11 mouse cellular contexts compared by ENCODE assay signal in genomic region chr14:23746976-23747375, GRCm38 (mm10).
"Had no signal": no experiment of that assay in that cellular context is flagged by ENCODE, and none has a peak within 500 bp of the region (broad histone marks: within the 10 kb centered on the region; RNA-seq: fewer than 3 reads in every experiment).

No protein-coding gene starts in this region.

- H3K4me1 ChIP-seq: liver, embryonic 13.5 days had no signal

- H3K27ac ChIP-seq: liver, embryonic 13.5 days had no signal

- H3K27me3 ChIP-seq: liver, embryonic 13.5 days had no signal

- DNase-seq: liver, embryonic 13.5 days; lung, adult 2 months; lung, postnatal 14 days; lung, postnatal 4 days; midbrain, embryonic 14.5 days; thymus, adult 18-20 months; thymus, postnatal 14 days; thymus, postnatal 4 days had no signal

- ATAC-seq: inflammation-experienced regulatory T-cells, adult 6 months; intestine, embryonic 16.5 days had no signal

- H3K9me3 ChIP-seq: liver, embryonic 13.5 days had no signal

- H3K4me2 ChIP-seq: liver, embryonic 13.5 days; midbrain, embryonic 11.5 days had no signal

- H3K9ac ChIP-seq: liver, embryonic 13.5 days had no signal

- H3K36me3 ChIP-seq: liver, embryonic 13.5 days had no signal

- H3K4me3 ChIP-seq: liver, embryonic 13.5 days had no signal
